Mouse (Mus musculus) embryonic facial prominence, embryonic 11.5 days (tissue): ENCODE data around the gene Traf4. TPM values are rescaled to one million over a fixed set of nuclear protein-coding genes. Genes with fewer than 3 reads are reported as not detected.

Experiments
- ATAC-seq: fragments of 200-750 bp; cut with Nextera tagmentation; replicated peaks from 2 replicates; pipeline ENCODE4 v1.8.0; 2017; ENCODE audit warnings: low read depth; ENCODE audit not compliant: insufficient number of reproducible peaks, low FRiP score, low TSS enrichment
- DNase-seq: peaks from one replicate; pipeline ENCODE4 v3.0.0-alpha.2; 2015; ENCODE audit warnings: low spot score
- H3K27ac ChIP-seq: fragments of 300-500 bp; sonication (generic); replicated peaks from 2 replicates; pipeline ENCODE4 v1.5.1; 2014; ENCODE audit warnings: mild to moderate bottlenecking, low read depth, low read length, control low read depth
- H3K27me3 ChIP-seq: fragments of 300-500 bp; sonication (generic); 2 replicates; pipeline ENCODE4 v1.6.1; 2014; ENCODE audit warnings: mild to moderate bottlenecking, low read length, moderate library complexity, mixed read lengths; ENCODE audit not compliant: control insufficient read depth, insufficient read depth
- H3K36me3 ChIP-seq: fragments of 300-500 bp; sonication (generic); replicated peaks from 2 replicates; pipeline ENCODE4 v1.6.1; 2014; ENCODE audit warnings: low read depth, mild to moderate bottlenecking, low read length, moderate library complexity, mixed read lengths; ENCODE audit not compliant: control insufficient read depth, insufficient read depth
- H3K4me1 ChIP-seq: fragments of 300-500 bp; sonication (generic); 2 replicates; pipeline ENCODE4 v1.6.1; 2014; ENCODE audit warnings: low read length, mixed read lengths; ENCODE audit not compliant: control insufficient read depth, insufficient read depth
- H3K4me2 ChIP-seq: fragments of 300-500 bp; sonication (generic); 2 replicates; pipeline ENCODE4 v1.6.1; 2014; ENCODE audit warnings: low read depth, mild to moderate bottlenecking, control low read depth, low read length, moderate library complexity
- H3K4me3 ChIP-seq: fragments of 300-500 bp; sonication (generic); 2 replicates; pipeline ENCODE4 v1.5.1; 2014; ENCODE audit warnings: low read depth, low read length, control low read depth
- H3K9ac ChIP-seq: fragments of 300-500 bp; sonication (generic); replicated peaks from 2 replicates; pipeline ENCODE4 v1.6.1; 2014; ENCODE audit warnings: mild to moderate bottlenecking, control low read depth, low read length
- H3K9me3 ChIP-seq: fragments of 300-500 bp; sonication (generic); replicated peaks from 2 replicates; pipeline ENCODE4 v1.6.1; 2016; ENCODE audit warnings: mild to moderate bottlenecking, low read length, inconsistent platforms, mixed read lengths; ENCODE audit not compliant: control insufficient read depth
- WGBS: fragments of 180-500 bp; shearing (Covaris S2); extraction: QIAGEN DNeasy Blood & Tissue Kit; methylation state at CpG from one replicate; pipeline ENCODE4 v1.1.7; 2014; 5-methylcytosine and 5-hydroxymethylcytosine counted together
- polyA plus RNA-seq: library from polyadenylated mRNA; unstranded; fragments of >200 nt; fragmentation: Nextera tagmentation; extraction: Ambion mirVana; gene quantifications from 2 replicates; pipeline ENCODE4 v1.2.1, GENCODE M21; 2014

Gene Traf4
- polyA plus RNA-seq, 1 experiment from 2014 or later: 84.9 TPM

GRCm38 (mm10) chr11:78204287-78204686 lies 38.9 kb upstream of the Traf4 start:
- Histone ChIP-seq H3K4me2 (no peak overlapping the region), H3K4me3 (no peak overlapping the region), H3K27me3 (no peaks in the 10 kb centered on the region), H3K9ac (no peak overlapping the region), H3K4me1 (no peaks in the 10 kb centered on the region), H3K36me3 (peaks cover 11% of the 10 kb centered on the region), H3K27ac (no peak overlapping the region), H3K9me3 (no peaks in the 10 kb centered on the region)
- DNase-seq: no peak
- 89% methylated on average over 6 of the region's 6 CpGs for WGBS
- ATAC-seq: no peak

- WGBS: 90% methylated on average over 3 of the region's 3 CpGs
- Histone ChIP-seq H3K9ac (no peak overlapping the region), H3K27ac (no peak overlapping the region), H3K27me3 (no peaks in the 10 kb centered on the region), H3K9me3 (no peaks in the 10 kb centered on the region), H3K36me3 (peaks cover 3% of the 10 kb centered on the region; the same call in 1 of the 2 replicates), H3K4me1 (no peaks in the 10 kb centered on the region), H3K4me2 (no peak overlapping the region), H3K4me3 (no peak overlapping the region)
- ATAC-seq (no peak), DNase-seq (no peak)
Measured at GRCm38 (mm10) chr11:78202372-78202771, 37.0 kb upstream of the Traf4 start.

- DNase-seq (no peak), ATAC-seq (no peak)
- no peaks in the 10 kb centered on the region for H3K4me1 ChIP-seq
- H3K9me3 ChIP-seq: no peaks in the 10 kb centered on the region
- H3K4me3 ChIP-seq: peak overlapping the region; percentile 36
- no peaks in the 10 kb centered on the region for H3K27me3 ChIP-seq
- 61% methylated on average over 23 of the region's 23 CpGs for WGBS
- peak overlapping the region; percentile 35; the same call in 1 of the 2 replicates for H3K9ac ChIP-seq
- H3K4me2 ChIP-seq: peak overlapping the region; percentile 54
- H3K36me3 ChIP-seq: peaks cover 3% of the 10 kb centered on the region; the same call in 1 of the 2 replicates
- no peak overlapping the region for H3K27ac ChIP-seq
Measured at GRCm38 (mm10) chr11:78195101-78195863, 29.9 kb upstream of the Traf4 start.

- WGBS: 2% methylated on average over 30 of the region's 30 CpGs
- DNase-seq: peak; percentile 78
- peak; percentile 39 for ATAC-seq
- Histone ChIP-seq H3K36me3 (peaks cover 3% of the 10 kb centered on the region; the same call in 1 of the 2 replicates), H3K4me3 (peak overlapping the region; percentile 36), H3K4me2 (peak overlapping the region; percentile 54), H3K9me3 (no peaks in the 10 kb centered on the region), H3K9ac (peak overlapping the region; percentile 35; the same call in 1 of the 2 replicates), H3K27ac (no peak overlapping the region), H3K4me1 (no peaks in the 10 kb centered on the region; the same call in 1 of the 2 replicates), H3K27me3 (no peaks in the 10 kb centered on the region)
Measured at GRCm38 (mm10) chr11:78194411-78195100, 29.2 kb upstream of the Traf4 start.

GRCm38 (mm10) chr11:78193113-78193512 lies 27.7 kb upstream of the Traf4 start, which contains the start of gene Proca1:
Gene Proca1, plus strand, starts transcription at chr11:78193392.
- ATAC-seq (no peak), DNase-seq (no peak)
- 96% methylated on average over 1 of the region's 1 CpGs for WGBS
- H3K4me2 ChIP-seq: no peak within 1 kb of the TSS
- no peaks in the 10 kb centered on the region for H3K27me3 ChIP-seq
- no peak within 1 kb of the TSS for H3K27ac ChIP-seq
- peaks cover 3% of the 10 kb centered on the region; the same call in 1 of the 2 replicates for H3K36me3 ChIP-seq
- no peak within 1 kb of the TSS for H3K9ac ChIP-seq
- H3K4me3 ChIP-seq: no peak within 1 kb of the TSS
- H3K9me3 ChIP-seq: no peaks in the 10 kb centered on the region
- no peaks in the 10 kb centered on the region; the same call in 1 of the 2 replicates for H3K4me1 ChIP-seq

GRCm38 (mm10) chr11:78190041-78190440 lies 24.7 kb upstream of the Traf4 start:
- no peaks in the 10 kb centered on the region for H3K27me3 ChIP-seq
- ATAC-seq (no peak), DNase-seq (peak; percentile 22)
- H3K36me3 ChIP-seq: peaks cover 3% of the 10 kb centered on the region; the same call in 1 of the 2 replicates
- H3K9me3 ChIP-seq: no peaks in the 10 kb centered on the region
- peak overlapping the region; percentile 99 for H3K27ac ChIP-seq
- H3K4me3 ChIP-seq: peak overlapping the region; percentile 79
- H3K4me2 ChIP-seq: peak overlapping the region; percentile 76
- peak overlapping the region; percentile 93 for H3K9ac ChIP-seq
- H3K4me1 ChIP-seq: no peaks in the 10 kb centered on the region; the same call in 1 of the 2 replicates
- 57% methylated on average over 6 of the region's 6 CpGs for WGBS

- Histone ChIP-seq H3K9ac (peak overlapping the region; percentile 93), H3K4me3 (peak overlapping the region; percentile 79), H3K27me3 (no peaks in the 10 kb centered on the region), H3K4me1 (no peaks in the 10 kb centered on the region; the same call in 1 of the 2 replicates), H3K9me3 (no peaks in the 10 kb centered on the region), H3K27ac (peak overlapping the region; percentile 99), H3K36me3 (peaks cover 3% of the 10 kb centered on the region; the same call in 1 of the 2 replicates), H3K4me2 (peak overlapping the region; percentile 76)
- under 1% methylated on average over 42 of the region's 42 CpGs for WGBS
- peak; percentile 96 for DNase-seq
- ATAC-seq: peak; percentile 61
Measured at GRCm38 (mm10) chr11:78189234-78190040, 24.0 kb upstream of the Traf4 start.
